9 mouse cellular contexts compared by ENCODE assay signal in genomic region chr5:54100916-54101315, GRCm38 (mm10).
DNase-seq lines count a peak whose midpoint lies in the region; ATAC-seq and TF ChIP-seq lines count a peak whose summit lies in the region.
"Had no signal": no experiment of that assay in that cellular context is flagged by ENCODE, and none has a peak within 500 bp of the region (broad histone marks: within the 10 kb centered on the region; RNA-seq: fewer than 3 reads in every experiment).

No protein-coding gene starts in this region.

- DNase-seq in heart, adult 18-20 months = peak; percentile 42 to 57
- DNase-seq in MN1 (ENCODE audit: low spot score) = peak; percentile 14
- DNase-seq in gastrocnemius, postnatal 10 days = peak; percentile 31
- peak; percentile 49 for DNase-seq in left cerebral cortex, adult 11 months (ENCODE audit: low spot score)
- peak; percentile 70 for DNase-seq in midbrain, postnatal 0 days (ENCODE audit: low spot score)
- peak; percentile 62 for DNase-seq in thymus, postnatal 4 days

- no peaks in the 10 kb centered on the region for H3K9me3 ChIP-seq in heart, embryonic 11.5 days (replicated peaks; ENCODE audit: control insufficient read depth, low read length)
- H3K9me3 ChIP-seq in midbrain, postnatal 0 days (ENCODE audit: low read length) = no peaks in the 10 kb centered on the region

- ATAC-seq in heart, embryonic 11.5 days (replicated peaks; ENCODE audit: insufficient number of reproducible peaks, low FRiP score, low TSS enrichment) = no peak
- ATAC-seq in midbrain, postnatal 0 days (ENCODE audit: low FRiP score) = 0 out of 2 replicates have a peak, but pooled peaks have one; percentile 49
- no peak for ATAC-seq in monocyte, adult 5-6 weeks (replicated peaks; ENCODE audit: insufficient number of reproducible peaks, low FRiP score, low TSS enrichment, poor library complexity, severe bottlenecking)

- no peak overlapping the region for H3K9ac ChIP-seq in heart, embryonic 11.5 days (ENCODE audit: low read depth, low read length)
- H3K9ac ChIP-seq in midbrain, postnatal 0 days (replicated peaks; ENCODE audit: low read length, poor library complexity, severe bottlenecking) = no peak overlapping the region

- H3K27me3 ChIP-seq in heart, embryonic 11.5 days (ENCODE audit: control insufficient read depth, insufficient read depth, low read length) = no peaks in the 10 kb centered on the region
- H3K27me3 ChIP-seq in midbrain, postnatal 0 days (ENCODE audit: insufficient read depth, low read length) = no peaks in the 10 kb centered on the region

- no peak overlapping the region for H3K4me3 ChIP-seq in heart, embryonic 11.5 days (ENCODE audit: low read depth, low read length)
- H3K4me3 ChIP-seq in midbrain, postnatal 0 days (ENCODE audit: low read depth, low read length) = no peak overlapping the region
- H3K4me3 ChIP-seq: erythroblast, embryonic 14.5 days had no signal

- WGBS in heart, embryonic 11.5 days (ENCODE audit: insufficient replicate concordance) = 67% methylated on average over 3 of the region's 3 CpGs
- 30% methylated on average over 3 of the region's 3 CpGs for WGBS in midbrain, postnatal 0 days

- no peak for TF ChIP-seq CTCF in midbrain, postnatal 0 days (IDR thresholded peaks at IDR 0.05)

- H3K4me1 ChIP-seq in heart, embryonic 11.5 days (ENCODE audit: control insufficient read depth, insufficient read depth, low read length) = peaks cover 9% of the 10 kb centered on the region; the same call in 1 of the 2 replicates
- 0 out of 2 replicates have a peak, but pooled peaks cover 5% of the 10 kb centered on the region for H3K4me1 ChIP-seq in midbrain, postnatal 0 days (ENCODE audit: insufficient read depth, low read length)

- no peak overlapping the region for H3K27ac ChIP-seq in heart, embryonic 11.5 days (ENCODE audit: low read depth, low read length)
- peak overlapping the region; percentile 43 for H3K27ac ChIP-seq in midbrain, postnatal 0 days (ENCODE audit: low read depth, low read length)

- H3K4me2 ChIP-seq in heart, embryonic 11.5 days = no peak overlapping the region
- no peak overlapping the region for H3K4me2 ChIP-seq in midbrain, postnatal 0 days (ENCODE audit: low read depth, low read length, poor library complexity, severe bottlenecking)

- no peaks in the 10 kb centered on the region for H3K36me3 ChIP-seq in heart, embryonic 11.5 days (ENCODE audit: control insufficient read depth, insufficient read depth, low read length)
- no peaks in the 10 kb centered on the region for H3K36me3 ChIP-seq in midbrain, postnatal 0 days (ENCODE audit: insufficient read depth, low read length)

Comparison
In these comparisons a context has a peak if more than half of its experiments do, and no peak if none do; other contexts are left out.
1. DNase-seq: peak in every context shown above with its lines; median percentile 70 in midbrain, postnatal 0 days; 62 in thymus, postnatal 4 days; 50 in heart, adult 18-20 months; 49 in left cerebral cortex, adult 11 months; 31 in gastrocnemius, postnatal 10 days; 14 in MN1.